Mouse (Mus musculus): ENCODE measurements around the gene Peak1.
"Not testable (repeated sequence)": the region's sequence is repeated elsewhere in the genome, so short reads cannot be mapped to it uniquely, and the experiment has no call there.

The Peak1 gene

GRCm38 (mm10) chr9:56417948-56418737 lies at the start of gene Peak1, which contains the start of gene Hmg20a:
Gene Peak1, minus strand, starts transcription at chr9:56418067.
Gene Hmg20a, plus strand, starts transcription at chr9:56418609.
- peak; percentile 100 for DNase-seq

GRCm38 (mm10) chr9:56466251-56466650 lies 48.4 kb upstream of the Peak1 start:
- no peak for DNase-seq

- peak; percentile 16 for DNase-seq
Measured at GRCm38 (mm10) chr9:56464863-56465654, 47.2 kb upstream of the Peak1 start.

- no peak for DNase-seq
Measured at GRCm38 (mm10) chr9:56463686-56464515, 46.0 kb upstream of the Peak1 start.

- DNase-seq, result no peak
Measured at GRCm38 (mm10) chr9:56463046-56463445, 45.2 kb upstream of the Peak1 start.

- no peak for DNase-seq
Measured at GRCm38 (mm10) chr9:56462606-56463005, 44.7 kb upstream of the Peak1 start.

- DNase-seq, result no peak
Measured at GRCm38 (mm10) chr9:56460987-56461386, 43.1 kb upstream of the Peak1 start.

GRCm38 (mm10) chr9:56456426-56456825 lies 38.6 kb upstream of the Peak1 start:
- no peak for DNase-seq

GRCm38 (mm10) chr9:56453038-56453815 lies 35.4 kb upstream of the Peak1 start:
- no peak for DNase-seq

GRCm38 (mm10) chr9:56451570-56451969 lies 33.7 kb upstream of the Peak1 start:
- DNase-seq, result no peak

- peak; percentile 13 for DNase-seq
Measured at GRCm38 (mm10) chr9:56439699-56440098, 21.8 kb upstream of the Peak1 start.

GRCm38 (mm10) chr9:56437300-56437892 lies 19.5 kb upstream of the Peak1 start:
- DNase-seq, result not testable (repeated sequence)

GRCm38 (mm10) chr9:56435821-56436526 lies 18.1 kb upstream of the Peak1 start:
- peak; percentile 17 for DNase-seq

- no peak for DNase-seq
Measured at GRCm38 (mm10) chr9:56424861-56425260, 7.0 kb upstream of the Peak1 start.

- no peak for DNase-seq
Measured at GRCm38 (mm10) chr9:56421991-56422390, 4.1 kb upstream of the Peak1 start.

GRCm38 (mm10) chr9:56420892-56421601 lies 3.2 kb upstream of the Peak1 start:
- DNase-seq, result no peak

- DNase-seq, result no peak
Measured at GRCm38 (mm10) chr9:56420236-56420635, 2.4 kb upstream of the Peak1 start.

- DNase-seq, result peak; percentile 82
Measured at GRCm38 (mm10) chr9:56418738-56419239, 922 bp upstream of the Peak1 start.

GRCm38 (mm10) chr9:56417415-56417947 lies 386 bp downstream of the Peak1 start:
- peak; percentile 77 for DNase-seq

All from right cerebral cortex, adult 18-20 months (tissue).